Mouse (Mus musculus): ENCODE data around the gene Irs1.

DNA sequence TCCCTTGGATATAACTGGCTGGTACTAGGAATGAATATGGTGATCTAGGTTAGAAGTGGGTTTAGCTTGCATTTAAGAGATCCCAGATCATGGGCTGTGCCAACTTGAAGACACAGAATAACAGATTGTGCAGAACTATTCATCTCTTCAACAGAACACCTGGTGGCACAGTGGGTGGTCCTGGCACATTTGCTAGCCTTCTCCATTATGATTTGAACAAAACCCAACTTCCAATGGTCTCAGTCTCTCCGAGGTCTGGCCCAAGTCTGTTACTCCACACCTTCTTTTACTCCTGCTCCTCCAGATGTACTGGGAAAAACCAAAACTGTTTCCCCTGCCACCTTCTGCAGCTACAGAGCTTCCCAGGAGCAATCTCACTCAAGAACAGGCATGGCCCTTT lies 28.9 kb downstream of the Irs1 start:
- TF ChIP-seq CTCF (IDR thresholded peaks at IDR 0.05) (no peak), EP300 (IDR thresholded peaks at IDR 0.05) (no peak)
